Mouse (Mus musculus) liver, postnatal 0 days (tissue): ENCODE results near the gene Lzic. TPM values are rescaled to one million over a fixed set of nuclear protein-coding genes. Genes with fewer than 3 reads are reported as not detected.

Experiments
- ATAC-seq: fragments of 200-750 bp; cut with Nextera tagmentation; 2 replicates; pipeline ENCODE4 v1.8.0; 2017; ENCODE audit warnings: mild to moderate bottlenecking, moderate library complexity
- DNase-seq: peaks from one replicate; pipeline ENCODE4 v3.0.0-alpha.2; 2016
- H3K27ac ChIP-seq: fragments of 300-500 bp; sonication (generic); 2 replicates; pipeline ENCODE4 v1.5.1; 2014; ENCODE audit warnings: antibody characterized with exemption, moderate library complexity, mild to moderate bottlenecking, low read depth
- H3K27me3 ChIP-seq: fragments of 300-500 bp; sonication (generic); 2 replicates; pipeline ENCODE4 v1.6.1; 2014; ENCODE audit warnings: low read length, control low read depth, mixed read lengths; ENCODE audit not compliant: insufficient read depth
- H3K36me3 ChIP-seq: fragments of 300-500 bp; sonication (generic); replicated peaks from 2 replicates; pipeline ENCODE4 v1.6.1; 2014; ENCODE audit warnings: mild to moderate bottlenecking, control low read depth, low read length, moderate library complexity, mixed read lengths; ENCODE audit not compliant: insufficient read depth
- H3K4me1 ChIP-seq: fragments of 300-500 bp; sonication (generic); 2 replicates; pipeline ENCODE4 v1.6.1; 2014; ENCODE audit warnings: antibody characterized with exemption, mild to moderate bottlenecking, control low read depth; ENCODE audit not compliant: insufficient read depth
- H3K4me2 ChIP-seq: fragments of 300-500 bp; sonication (generic); 2 replicates; pipeline ENCODE4 v1.6.1; 2014; ENCODE audit warnings: low read depth, mild to moderate bottlenecking, low read length, moderate library complexity, mixed read lengths
- H3K4me3 ChIP-seq: fragments of 300-500 bp; sonication (generic); 2 replicates; pipeline ENCODE4 v1.5.1; 2014; ENCODE audit warnings: low read depth, low read length
- H3K9ac ChIP-seq: fragments of 300-500 bp; sonication (generic); replicated peaks from 2 replicates; pipeline ENCODE4 v1.6.1; 2014; ENCODE audit warnings: mild to moderate bottlenecking, moderate library complexity
- H3K9me3 ChIP-seq: fragments of 300-500 bp; sonication (generic); 2 replicates; pipeline ENCODE4 v1.6.1; 2016; ENCODE audit warnings: mild to moderate bottlenecking, control low read depth, low read length, mixed read lengths
- CTCF ChIP-seq: sonication (generic); IDR thresholded peaks from 2 replicates; pipeline ENCODE4 v1.5.1; 2016; ENCODE audit warnings: antibody characterized with exemption, low read depth
- EP300 ChIP-seq: IDR thresholded peaks from 2 replicates; pipeline ENCODE4 v1.6.1; 2016; ENCODE audit warnings: antibody characterized with exemption, low read depth, mild to moderate bottlenecking
- WGBS: fragments of 180-500 bp; shearing (Covaris S2); extraction: QIAGEN DNeasy Blood & Tissue Kit; methylation state at CpG from one replicate; pipeline ENCODE4 v1.1.7; 2014; ENCODE audit not compliant: insufficient replicate concordance; 5-methylcytosine and 5-hydroxymethylcytosine counted together
- polyA plus RNA-seq: library from polyadenylated mRNA; unstranded; fragments of >200 nt; fragmentation: Nextera tagmentation; extraction: Ambion mirVana; gene quantifications from 2 replicates; pipeline ENCODE4 v1.2.1, GENCODE M21; 2015

The Lzic gene
- polyA plus RNA-seq, 1 experiment from 2014 or later, result 8.2 TPM

GRCm38 (mm10) chr4:149526330-149526729 lies 41.3 kb downstream of the Lzic start:
- TF ChIP-seq EP300, result no peak
- no peak for TF ChIP-seq CTCF
- no peak for DNase-seq
- 56% methylated on average over 7 of the region's 7 CpGs for WGBS
- Histone ChIP-seq H3K27me3 (no peaks in the 10 kb centered on the region), H3K9me3 (no peaks in the 10 kb centered on the region), H3K9ac (no peak overlapping the region), H3K27ac (no peak overlapping the region), H3K4me2 (no peak overlapping the region), H3K36me3 (no peaks in the 10 kb centered on the region), H3K4me1 (peaks cover 13% of the 10 kb centered on the region), H3K4me3 (no peak overlapping the region)
- ATAC-seq, result no peak

- Histone ChIP-seq H3K9ac (no peak overlapping the region), H3K4me2 (no peak overlapping the region), H3K27ac (no peak overlapping the region), H3K4me1 (peaks cover 5% of the 10 kb centered on the region; the same call in 1 of the 2 replicates), H3K9me3 (no peaks in the 10 kb centered on the region), H3K4me3 (no peak overlapping the region), H3K36me3 (no peaks in the 10 kb centered on the region), H3K27me3 (no peaks in the 10 kb centered on the region)
- DNase-seq, result no peak
- ATAC-seq, result no peak
- TF ChIP-seq CTCF (no peak), EP300 (no peak)
- WGBS, result 71% methylated on average over 15 of the region's 15 CpGs
These were observed 42.8 kb downstream of the Lzic start for GRCm38 (mm10) chr4:149527621-149528354.

GRCm38 (mm10) chr4:149529691-149530090 lies 44.7 kb downstream of the Lzic start:
- no peak overlapping the region for H3K9ac ChIP-seq
- DNase-seq (no peak), ATAC-seq (no peak)
- H3K36me3 ChIP-seq, result no peaks in the 10 kb centered on the region
- no peak for TF ChIP-seq CTCF
- no peak for TF ChIP-seq EP300
- H3K4me3 ChIP-seq, result no peak overlapping the region
- H3K4me2 ChIP-seq, result no peak overlapping the region
- WGBS, result 54% methylated on average over 6 of the region's 6 CpGs
- peaks cover 5% of the 10 kb centered on the region; the same call in 1 of the 2 replicates for H3K4me1 ChIP-seq
- H3K27ac ChIP-seq, result no peak overlapping the region
- H3K27me3 ChIP-seq, result no peaks in the 10 kb centered on the region
- H3K9me3 ChIP-seq, result no peaks in the 10 kb centered on the region

- 71% methylated on average over 8 of the region's 8 CpGs for WGBS
- ATAC-seq, result no peak
- TF ChIP-seq CTCF (no peak), EP300 (no peak)
- Histone ChIP-seq H3K9me3 (no peaks in the 10 kb centered on the region), H3K4me1 (no peaks in the 10 kb centered on the region), H3K27me3 (no peaks in the 10 kb centered on the region), H3K36me3 (no peaks in the 10 kb centered on the region), H3K27ac (no peak overlapping the region), H3K4me2 (no peak overlapping the region), H3K4me3 (no peak overlapping the region), H3K9ac (no peak overlapping the region)
- no peak for DNase-seq
These were observed 54.4 kb downstream of the Lzic start for GRCm38 (mm10) chr4:149539441-149539840.

GRCm38 (mm10) chr4:149541935-149542334 lies 56.9 kb downstream of the Lzic start:
- DNase-seq, result no peak
- H3K27ac ChIP-seq, result no peak overlapping the region
- no peaks in the 10 kb centered on the region for H3K4me1 ChIP-seq
- 45% methylated on average over 5 of the region's 5 CpGs for WGBS
- no peak for ATAC-seq
- TF ChIP-seq CTCF, result no peak
- no peak for TF ChIP-seq EP300
- H3K4me3 ChIP-seq, result no peak overlapping the region
- H3K36me3 ChIP-seq, result peaks cover 4% of the 10 kb centered on the region
- H3K27me3 ChIP-seq, result no peaks in the 10 kb centered on the region
- H3K9ac ChIP-seq, result no peak overlapping the region
- no peaks in the 10 kb centered on the region for H3K9me3 ChIP-seq
- H3K4me2 ChIP-seq, result no peak overlapping the region

- DNase-seq (no peak), ATAC-seq (no peak)
- Histone ChIP-seq H3K27ac (no peak overlapping the region), H3K9me3 (no peaks in the 10 kb centered on the region), H3K36me3 (peaks cover 4% of the 10 kb centered on the region), H3K27me3 (no peaks in the 10 kb centered on the region), H3K4me2 (no peak overlapping the region), H3K4me3 (no peak overlapping the region), H3K9ac (no peak overlapping the region), H3K4me1 (no peaks in the 10 kb centered on the region)
- TF ChIP-seq EP300, result no peak
- TF ChIP-seq CTCF, result no peak
- WGBS, result 73% methylated on average over 12 of the region's 12 CpGs
These were observed 57.4 kb downstream of the Lzic start for GRCm38 (mm10) chr4:149542431-149542830.
